Mouse (Mus musculus) heart, embryonic 12.5 days (tissue): ENCODE data around the gene Mrpl4. TPM values are rescaled to one million over a fixed set of nuclear protein-coding genes. Genes with fewer than 3 reads are reported as not detected.
"Not testable (repeated sequence)": the region's sequence is repeated elsewhere in the genome, so short reads cannot be mapped to it uniquely, and the experiment has no call there.

Experiments used
- ATAC-seq: fragments of 200-750 bp; cut with Nextera tagmentation; 2 replicates; pipeline ENCODE4 v1.8.0; 2017; ENCODE audit warnings: moderate TSS enrichment, moderate library complexity; ENCODE audit not compliant: insufficient number of reproducible peaks, low FRiP score
- H3K27ac ChIP-seq: fragments of 300-500 bp; sonication (generic); 2 replicates; pipeline ENCODE4 v1.5.1; 2016; ENCODE audit warnings: mild to moderate bottlenecking, moderate library complexity; ENCODE audit not compliant: poor library complexity, severe bottlenecking
- H3K27me3 ChIP-seq: fragments of 300-500 bp; sonication (generic); replicated peaks from 2 replicates; pipeline ENCODE4 v1.6.1; 2016; ENCODE audit warnings: mild to moderate bottlenecking, moderate library complexity
- H3K36me3 ChIP-seq: fragments of 300-500 bp; sonication (generic); 2 replicates; pipeline ENCODE4 v1.6.1; 2016; ENCODE audit warnings: mild to moderate bottlenecking, moderate library complexity
- H3K4me1 ChIP-seq: fragments of 300-500 bp; sonication (generic); replicated peaks from 2 replicates; pipeline ENCODE4 v1.6.1; 2016; ENCODE audit warnings: mild to moderate bottlenecking
- H3K4me2 ChIP-seq: fragments of 300-500 bp; sonication (generic); 2 replicates; pipeline ENCODE4 v1.6.1; 2016; ENCODE audit warnings: mild to moderate bottlenecking, moderate library complexity
- H3K4me3 ChIP-seq: fragments of 300-500 bp; sonication (generic); 2 replicates; pipeline ENCODE4 v1.5.1; 2016; ENCODE audit warnings: mild to moderate bottlenecking
- H3K9ac ChIP-seq: fragments of 300-500 bp; sonication (generic); 2 replicates; pipeline ENCODE4 v1.6.1; 2016; ENCODE audit warnings: mild to moderate bottlenecking, moderate library complexity
- H3K9me3 ChIP-seq: fragments of 300-500 bp; sonication (generic); replicated peaks from 2 replicates; pipeline ENCODE4 v1.6.1; 2016; ENCODE audit warnings: mild to moderate bottlenecking, moderate library complexity
- WGBS: fragments of 180-500 bp; shearing (Covaris S2); methylation state at CpG from one replicate; pipeline ENCODE4 v1.1.7; 2016; 5-methylcytosine and 5-hydroxymethylcytosine counted together
- polyA plus RNA-seq: library from polyadenylated mRNA; unstranded; fragments of >200 nt; fragmentation: Nextera tagmentation; extraction: Ambion mirVana; gene quantifications from 2 replicates; pipeline ENCODE4 v1.2.1, GENCODE M21; 2016

Mrpl4 gene
- polyA plus RNA-seq, 1 experiment from 2014 or later, result 123 TPM

DNA sequence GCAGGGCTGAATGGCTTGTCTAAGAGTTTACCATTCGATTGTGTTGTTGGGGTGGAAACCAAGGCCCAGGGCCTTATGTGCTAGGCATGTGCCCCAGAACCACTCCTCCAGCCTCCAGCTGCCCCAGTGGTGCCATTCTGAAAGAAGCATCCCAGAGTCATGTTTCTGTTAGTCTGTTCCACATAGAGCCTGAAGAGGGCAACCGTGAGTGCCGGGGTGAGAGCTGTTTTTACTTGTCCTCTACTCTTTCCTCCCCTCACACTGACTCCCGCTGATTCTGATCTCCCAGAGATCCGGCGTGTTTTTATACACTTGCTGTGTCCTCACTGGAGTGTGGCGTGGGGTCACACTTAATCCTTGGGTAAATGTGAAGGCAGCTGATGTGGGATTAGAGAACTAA is 5.5 kb downstream of the Mrpl4 start:
- Histone ChIP-seq H3K4me3 (no peak overlapping the region), H3K4me1 (peaks cover 6% of the 10 kb centered on the region; the same call in 1 of the 2 replicates), H3K4me2 (no peak overlapping the region), H3K27me3 (no peaks in the 10 kb centered on the region), H3K36me3 (peaks cover 49% of the 10 kb centered on the region), H3K9me3 (no peaks in the 10 kb centered on the region), H3K27ac (no peak overlapping the region), H3K9ac (no peak overlapping the region)
- WGBS, result 78% methylated on average over 7 of the region's 7 CpGs
- ATAC-seq, result no peak

GRCm38 (mm10) chr9:21010362-21010761 is 7.8 kb downstream of the Mrpl4 start:
- Histone ChIP-seq H3K4me2 (no peak overlapping the region), H3K27ac (no peak overlapping the region), H3K4me3 (no peak overlapping the region), H3K27me3 (peaks cover 17% of the 10 kb centered on the region), H3K9me3 (no peaks in the 10 kb centered on the region), H3K4me1 (peaks cover 7% of the 10 kb centered on the region), H3K9ac (no peak overlapping the region), H3K36me3 (peaks cover 41% of the 10 kb centered on the region)
- WGBS, result 39% methylated on average over 2 of the region's 2 CpGs
- ATAC-seq, result no peak

GRCm38 (mm10) chr9:21010939-21011541 is 8.5 kb downstream of the Mrpl4 start:
- Histone ChIP-seq H3K27ac (peak overlapping the region; percentile 28; the same call in 1 of the 2 replicates), H3K36me3 (peaks cover 34% of the 10 kb centered on the region), H3K4me1 (peaks cover 14% of the 10 kb centered on the region), H3K27me3 (peaks cover 24% of the 10 kb centered on the region)
- WGBS, result 66% methylated on average over 9 of the region's 9 CpGs
- not testable (repeated sequence) for ATAC-seq, H3K9me3 ChIP-seq, H3K4me2 ChIP-seq, H3K9ac ChIP-seq, H3K4me3 ChIP-seq

DNA sequence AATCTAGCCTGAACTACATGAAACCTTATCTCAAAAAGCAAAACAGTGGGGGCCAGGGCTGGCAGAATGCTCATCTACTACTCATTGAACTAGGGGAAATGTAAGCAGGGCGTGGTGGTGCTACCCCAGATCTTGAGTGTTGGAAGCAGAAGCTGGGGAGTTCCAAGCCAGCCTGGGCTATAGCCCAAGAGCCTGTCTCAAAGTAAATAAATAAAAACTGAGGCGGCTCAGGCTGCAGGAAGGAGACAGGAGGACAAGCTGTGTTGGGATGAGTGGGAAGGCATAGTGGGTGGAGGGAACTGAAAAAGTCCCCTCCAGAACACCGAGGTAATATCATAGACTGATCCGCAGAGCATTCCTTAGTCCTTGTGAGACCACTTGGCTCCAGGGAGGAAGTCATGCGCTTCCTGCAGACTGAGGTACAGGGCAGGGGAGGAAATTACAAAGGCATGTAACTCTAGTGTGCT is 9.3 kb downstream of the Mrpl4 start:
- Histone ChIP-seq H3K4me3 (no peak overlapping the region), H3K27me3 (peaks cover 32% of the 10 kb centered on the region), H3K9me3 (no peaks in the 10 kb centered on the region), H3K36me3 (peaks cover 27% of the 10 kb centered on the region), H3K27ac (peak overlapping the region; percentile 28), H3K4me1 (peaks cover 22% of the 10 kb centered on the region), H3K9ac (no peak overlapping the region), H3K4me2 (no peak overlapping the region)
- WGBS, result 42% methylated on average over 5 of the region's 5 CpGs
- 0 out of 2 replicates have a peak, but pooled peaks have one; percentile 36 for ATAC-seq

- WGBS, result 48% methylated on average over 1 of the region's 1 CpGs
- peak overlapping the region; percentile 28; the same call in 1 of the 2 replicates for H3K27ac ChIP-seq
- no peak for ATAC-seq
- H3K4me2 ChIP-seq, result no peak overlapping the region
- peaks cover 37% of the 10 kb centered on the region for H3K27me3 ChIP-seq
- H3K36me3 ChIP-seq, result peaks cover 22% of the 10 kb centered on the region
- no peak overlapping the region for H3K4me3 ChIP-seq
- H3K9ac ChIP-seq, result no peak overlapping the region
- peaks cover 23% of the 10 kb centered on the region for H3K4me1 ChIP-seq
- H3K9me3 ChIP-seq, result no peaks in the 10 kb centered on the region
These were observed 9.8 kb downstream of the Mrpl4 start for GRCm38 (mm10) chr9:21012368-21012767.

DNA sequence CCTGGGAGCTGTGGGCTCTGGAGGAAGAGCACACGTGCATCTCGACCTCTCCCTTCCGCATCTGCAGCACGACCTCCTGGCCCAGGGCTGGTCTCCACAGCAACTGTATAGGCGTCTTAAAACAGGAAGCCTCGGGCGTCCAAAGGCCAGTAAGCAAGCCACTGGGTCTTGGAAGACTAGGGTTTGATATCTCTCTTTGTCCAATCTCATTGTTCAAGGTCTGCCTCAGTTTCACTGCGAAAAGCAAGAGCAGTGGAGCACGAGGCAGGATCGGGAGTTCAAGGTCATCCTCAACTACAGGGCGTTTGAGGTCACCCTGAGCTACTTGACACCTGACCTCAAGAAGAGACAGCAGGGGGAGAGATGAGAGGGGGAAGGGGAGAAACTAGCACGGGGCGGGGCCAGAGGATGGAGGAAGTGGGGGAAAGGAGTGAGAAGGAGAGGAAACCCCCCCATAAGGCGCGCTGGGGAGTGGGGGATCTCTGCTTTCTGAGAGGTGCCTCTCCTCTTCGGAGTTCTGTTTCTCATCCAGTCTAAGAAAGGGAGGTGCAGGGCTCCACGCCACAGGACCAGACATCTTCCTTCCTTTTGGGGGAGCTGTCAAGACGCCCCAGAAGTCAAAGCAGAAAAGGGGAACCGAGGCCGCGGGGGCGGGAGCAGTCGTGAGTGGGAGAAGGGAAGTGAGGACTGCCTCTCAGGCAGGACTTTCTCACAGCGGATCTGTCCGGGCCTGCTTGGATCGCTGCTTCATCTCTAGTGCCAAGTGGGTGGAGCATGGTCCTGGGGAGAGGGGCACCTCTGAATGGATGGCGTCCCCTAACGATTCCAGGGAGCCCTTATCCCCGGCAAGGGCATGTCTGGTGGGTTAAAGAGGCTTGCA is 12.4 kb downstream of the Mrpl4 start:
- Histone ChIP-seq H3K9me3 (no peaks in the 10 kb centered on the region), H3K9ac (peak overlapping the region; percentile 57), H3K4me1 (peaks cover 23% of the 10 kb centered on the region), H3K36me3 (no peaks in the 10 kb centered on the region), H3K27me3 (peaks cover 52% of the 10 kb centered on the region), H3K4me3 (peak overlapping the region; percentile 50), H3K4me2 (peak overlapping the region; percentile 78), H3K27ac (peak overlapping the region; percentile 53)
- peak; percentile 50 for ATAC-seq
- 3% methylated on average over 29 of the region's 29 CpGs for WGBS

- H3K4me3 ChIP-seq, result peak within 1 kb of the TSS; percentile 50
- no peaks in the 10 kb centered on the region for H3K36me3 ChIP-seq
- H3K4me2 ChIP-seq, result peak within 1 kb of the TSS; percentile 78
- H3K4me1 ChIP-seq, result peaks cover 23% of the 10 kb centered on the region
- H3K27me3 ChIP-seq, result peaks cover 58% of the 10 kb centered on the region
- 1% methylated on average over 30 of the region's 30 CpGs for WGBS
- ATAC-seq, result peak; percentile 52; the same call in 1 of the 2 replicates
- H3K9me3 ChIP-seq, result no peaks in the 10 kb centered on the region
- peak within 1 kb of the TSS; percentile 57 for H3K9ac ChIP-seq
- H3K27ac ChIP-seq, result peak within 1 kb of the TSS; percentile 53
These were observed 13.1 kb downstream of the Mrpl4 start, which contains the start of gene Icam1 for GRCm38 (mm10) chr9:21015571-21016130. Gene Icam1 (plus strand): TSS chr9:21015985.

DNA sequence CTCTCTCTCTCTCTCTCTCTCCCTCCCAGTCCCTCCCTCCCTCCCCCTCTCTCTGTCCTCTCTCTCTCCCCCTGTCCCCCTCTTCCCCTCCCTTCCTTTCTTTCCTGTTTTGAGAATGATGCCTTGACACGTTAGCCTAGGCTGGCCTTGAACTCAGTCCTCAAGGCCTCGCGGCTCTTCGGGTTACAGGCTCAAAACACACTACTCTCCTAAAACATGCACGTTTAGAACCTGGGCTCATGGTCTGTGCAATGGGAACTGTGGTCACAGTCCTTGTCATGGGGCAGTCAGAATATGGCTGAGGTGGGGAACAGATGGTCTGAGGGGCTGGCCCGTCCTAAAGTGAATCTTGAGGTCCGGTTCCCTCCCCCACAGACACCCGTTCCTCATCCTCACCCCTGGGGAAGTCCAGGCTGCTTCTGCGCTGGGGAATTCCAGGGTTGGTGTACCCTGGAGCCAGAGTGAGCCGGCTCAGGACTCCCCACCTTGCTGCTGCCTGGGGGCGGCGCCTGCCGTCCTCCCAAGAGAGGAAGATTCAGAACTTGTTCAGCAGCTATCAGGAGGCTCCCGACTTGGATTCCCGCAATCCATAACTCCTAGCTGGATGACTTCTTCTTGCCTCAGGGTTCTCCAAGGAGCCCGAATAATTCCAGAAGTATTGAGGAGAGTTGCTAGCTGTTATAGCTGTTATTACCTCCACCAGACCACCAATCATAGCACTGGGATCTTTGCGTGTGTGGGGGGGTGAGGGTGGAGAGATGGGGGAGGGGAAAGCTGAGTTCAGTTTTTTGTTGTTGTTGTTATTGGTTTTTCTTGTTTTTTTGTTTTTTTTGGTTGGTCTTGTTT is 14.0 kb downstream of the Mrpl4 start:
- ATAC-seq, result no peak
- Histone ChIP-seq H3K9ac (no peak overlapping the region; the same call in 1 of the 2 replicates), H3K4me3 (peak overlapping the region; percentile 50), H3K27me3 (peaks cover 61% of the 10 kb centered on the region), H3K36me3 (no peaks in the 10 kb centered on the region), H3K27ac (no peak overlapping the region), H3K9me3 (no peaks in the 10 kb centered on the region), H3K4me2 (peak overlapping the region; percentile 78), H3K4me1 (peaks cover 23% of the 10 kb centered on the region)
- 4% methylated on average over 17 of the region's 17 CpGs for WGBS

- H3K9ac ChIP-seq, result no peak overlapping the region
- peaks cover 61% of the 10 kb centered on the region for H3K27me3 ChIP-seq
- peak overlapping the region; percentile 78 for H3K4me2 ChIP-seq
- ATAC-seq, result no peak
- no peaks in the 10 kb centered on the region for H3K9me3 ChIP-seq
- WGBS, result 29% methylated on average over 4 of the region's 4 CpGs
- no peak overlapping the region for H3K27ac ChIP-seq
- 0 out of 2 replicates have a peak overlapping the region, but pooled peaks have one; percentile 10 for H3K4me3 ChIP-seq
- H3K4me1 ChIP-seq, result peaks cover 23% of the 10 kb centered on the region
- H3K36me3 ChIP-seq, result no peaks in the 10 kb centered on the region; the same call in 1 of the 2 replicates
These were observed 14.6 kb downstream of the Mrpl4 start for GRCm38 (mm10) chr9:21017177-21017575.

- H3K36me3 ChIP-seq, result no peaks in the 10 kb centered on the region; the same call in 1 of the 2 replicates
- H3K9ac ChIP-seq, result no peak overlapping the region
- no peak overlapping the region for H3K4me2 ChIP-seq
- H3K4me3 ChIP-seq, result no peak overlapping the region
- ATAC-seq, result no peak
- H3K4me1 ChIP-seq, result peaks cover 23% of the 10 kb centered on the region
- H3K9me3 ChIP-seq, result no peaks in the 10 kb centered on the region
- H3K27ac ChIP-seq, result no peak overlapping the region
- H3K27me3 ChIP-seq, result peaks cover 61% of the 10 kb centered on the region
- 69% methylated on average over 2 of the region's 2 CpGs for WGBS
These were observed 16.1 kb downstream of the Mrpl4 start for GRCm38 (mm10) chr9:21018600-21018999.
